ENCODE assay signal across 8 mouse cellular contexts in genomic region chr11:69662213-69662966, GRCm38 (mm10). TPM values are rescaled to one million over a fixed set of nuclear protein-coding genes. Genes with fewer than 3 reads are reported as not detected.
DNase-seq lines count a peak whose midpoint lies in the region; ATAC-seq lines count a peak whose summit lies in the region.

TSS of gene Mpdu1 (minus strand) at chr11:69662642.

- H3K4me2 ChIP-seq in heart, embryonic 13.5 days, result peak within 1 kb of the TSS; percentile 74
- peak within 1 kb of the TSS; percentile 75 for H3K4me2 ChIP-seq in liver, embryonic 12.5 days
- H3K4me2 ChIP-seq in stomach, embryonic 15.5 days, result peak within 1 kb of the TSS; percentile 55

- no peaks in the 10 kb centered on the region for H3K27me3 ChIP-seq in heart, embryonic 13.5 days (replicated peaks)
- no peaks in the 10 kb centered on the region for H3K27me3 ChIP-seq in liver, embryonic 12.5 days (replicated peaks)
- H3K27me3 ChIP-seq in stomach, embryonic 15.5 days (replicated peaks), result no peaks in the 10 kb centered on the region

- H3K4me3 ChIP-seq in heart, embryonic 13.5 days, result peak within 1 kb of the TSS; percentile 63
- peak within 1 kb of the TSS; percentile 68 for H3K4me3 ChIP-seq in liver, embryonic 12.5 days
- H3K4me3 ChIP-seq in stomach, embryonic 15.5 days (replicated peaks), result peak within 1 kb of the TSS; percentile 61

- H3K36me3 ChIP-seq in heart, embryonic 13.5 days, result peaks cover 65% of the 10 kb centered on the region
- H3K36me3 ChIP-seq in liver, embryonic 12.5 days, result peaks cover 66% of the 10 kb centered on the region
- H3K36me3 ChIP-seq in stomach, embryonic 15.5 days, result peaks cover 39% of the 10 kb centered on the region

- WGBS in heart, embryonic 13.5 days, result under 1% methylated on average over 48 of the region's 48 CpGs
- WGBS in liver, embryonic 12.5 days (ENCODE audit: insufficient replicate concordance), result under 1% methylated on average over 48 of the region's 48 CpGs
- WGBS in stomach, embryonic 15.5 days, result under 1% methylated on average over 48 of the region's 48 CpGs

- DNase-seq in CD4-positive helper T cell, adult 2 months (ENCODE audit: low read depth, low spot score), result peak; percentile 99
- DNase-seq in brain, embryonic 18.5 days (ENCODE audit: low read depth, low spot score), result peak; percentile 95
- DNase-seq in kidney, postnatal 10 days, result peak; percentile 96
- DNase-seq in natural killer cell, adult 2 months (ENCODE audit: low spot score in 2 of 2), result peak; percentile 94 to 96

- ATAC-seq in erythroid progenitor cell, adult 5-6 weeks (replicated peaks; ENCODE audit: low FRiP score, poor library complexity, severe bottlenecking), result peak; percentile 96
- peak; percentile 91 for ATAC-seq in heart, embryonic 13.5 days (ENCODE audit: extremely low read depth, insufficient number of reproducible peaks, low FRiP score, low TSS enrichment)
- peak; percentile 93 for ATAC-seq in liver, embryonic 12.5 days
- ATAC-seq in stomach, embryonic 15.5 days (ENCODE audit: insufficient read depth, low FRiP score, low read depth), result peak; percentile 96

- peak within 1 kb of the TSS; percentile 99 for H3K27ac ChIP-seq in heart, embryonic 13.5 days (replicated peaks)
- peak within 1 kb of the TSS; percentile 93 for H3K27ac ChIP-seq in liver, embryonic 12.5 days
- H3K27ac ChIP-seq in stomach, embryonic 15.5 days, result peak within 1 kb of the TSS; percentile 98

- no peaks in the 10 kb centered on the region for H3K9me3 ChIP-seq in heart, embryonic 13.5 days
- no peaks in the 10 kb centered on the region for H3K9me3 ChIP-seq in liver, embryonic 12.5 days (replicated peaks)
- no peaks in the 10 kb centered on the region for H3K9me3 ChIP-seq in stomach, embryonic 15.5 days

- H3K9ac ChIP-seq in heart, embryonic 13.5 days, result peak within 1 kb of the TSS; percentile 88
- peak within 1 kb of the TSS; percentile 70 for H3K9ac ChIP-seq in liver, embryonic 12.5 days
- H3K9ac ChIP-seq in stomach, embryonic 15.5 days, result peak within 1 kb of the TSS; percentile 50

- peaks cover 23% of the 10 kb centered on the region for H3K4me1 ChIP-seq in heart, embryonic 13.5 days
- peaks cover 49% of the 10 kb centered on the region for H3K4me1 ChIP-seq in liver, embryonic 12.5 days
- H3K4me1 ChIP-seq in stomach, embryonic 15.5 days, result peaks cover 15% of the 10 kb centered on the region

RNA-seq across cellular contexts. Expression of gene Mpdu1, which starts in this region (rescaled TPM):
- 12.2 and 16.2 TPM in 2 replicates for total RNA-seq in erythroid progenitor cell, adult 5-6 weeks (2015; ENCODE audit: low replicate concordance)
- total RNA-seq in erythroid progenitor cell, adult 5-6 weeks (2017; ENCODE audit: low replicate concordance), result 17.7 and 28.4 TPM in 2 replicates
- polyA plus RNA-seq in heart, embryonic 13.5 days (2015; fragmentation: Nextera tagmentation; extraction: Ambion mirVana), result 51.3 and 52.0 TPM in 2 replicates
- 38.2 and 39.4 TPM in 2 replicates for polyA plus RNA-seq in liver, embryonic 12.5 days (2016; fragmentation: Nextera tagmentation; extraction: Ambion mirVana)
- 58.7 and 66.1 TPM in 2 replicates for polyA plus RNA-seq in stomach, embryonic 15.5 days (2015; fragmentation: Nextera tagmentation; extraction: Ambion mirVana)

Comparison
In these comparisons a context has a peak if more than half of its experiments do, and no peak if none do; other contexts are left out.
1. Peak in every context shown above with its lines: DNase-seq, ATAC-seq, H3K4me3 ChIP-seq and H3K27ac ChIP-seq.